Mouse (Mus musculus): ENCODE measurements around the gene Sipa1l3.

DNA sequence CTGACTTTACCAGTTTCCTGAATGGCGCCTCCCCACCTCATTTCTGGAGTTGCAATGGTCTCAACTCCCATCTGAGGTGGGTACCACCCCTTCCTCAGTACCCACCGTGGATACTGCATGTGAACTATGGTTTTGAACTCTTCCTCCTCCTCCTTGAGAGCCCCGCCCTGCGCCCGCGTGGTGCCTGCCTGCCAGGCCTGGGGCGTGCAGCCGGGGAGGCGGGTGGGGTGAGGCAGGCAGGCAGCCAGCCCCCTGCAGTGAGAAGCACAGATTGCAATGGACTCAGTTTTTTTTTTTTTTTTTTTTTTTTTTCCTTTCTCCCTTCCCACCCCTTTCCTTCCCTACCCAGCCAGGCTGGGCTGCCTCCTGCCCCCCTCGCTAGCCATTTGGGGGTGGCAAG is 201.5 kb downstream of the Sipa1l3 start:
- no peak for TF ChIP-seq CEBPB (IDR thresholded peaks at IDR 0.05; ENCODE audit: insufficient read depth, poor library complexity, severe bottlenecking)
- no peak for TF ChIP-seq POLR2A (IDR thresholded peaks at IDR 0.05; ENCODE audit: insufficient read length, low read depth)
- no peak for TF ChIP-seq E2F4 (IDR thresholded peaks at IDR 0.05; ENCODE audit: insufficient read depth)
- TF ChIP-seq MYOG (IDR thresholded peaks at IDR 0.05; ENCODE audit: control insufficient read depth in 1 of 3, insufficient read depth in 1 of 3, insufficient read length in 2 of 3, low read depth in 2 of 3), result no peak
- no peak for TF ChIP-seq TCF12 (IDR thresholded peaks at IDR 0.05; ENCODE audit: insufficient read depth, poor library complexity, severe bottlenecking)
- TF ChIP-seq MAX (IDR thresholded peaks at IDR 0.05; ENCODE audit: low read depth), result no peak
- peak in 1 of 3 experiments; percentile 4 for TF ChIP-seq MYOD1 (IDR thresholded peaks at IDR 0.05; ENCODE audit: control insufficient read depth in 1 of 3, insufficient read length in 2 of 3, low read depth in 2 of 3)
- no peak for TF ChIP-seq USF1 (IDR thresholded peaks at IDR 0.05; ENCODE audit: low read depth)
